Mouse (Mus musculus) heart, embryonic 11.5 days (tissue): Measurements from ENCODE around the gene Gm49325. TPM values are rescaled to one million over a fixed set of nuclear protein-coding genes. Genes with fewer than 3 reads are reported as not detected.

Experiments
- ATAC-seq: fragments of 200-750 bp; cut with Nextera tagmentation; replicated peaks from 2 replicates; pipeline ENCODE4 v1.8.0; 2017; ENCODE audit warnings: moderate library complexity; ENCODE audit not compliant: insufficient number of reproducible peaks, low FRiP score, low TSS enrichment
- H3K27ac ChIP-seq: fragments of 300-500 bp; sonication (generic); 2 replicates; pipeline ENCODE4 v1.5.1; 2014; ENCODE audit warnings: mild to moderate bottlenecking, low read depth, low read length
- H3K27me3 ChIP-seq: fragments of 300-500 bp; sonication (generic); 2 replicates; pipeline ENCODE4 v1.6.1; 2014; ENCODE audit warnings: mild to moderate bottlenecking, low read length, mixed read lengths; ENCODE audit not compliant: control insufficient read depth, insufficient read depth
- H3K36me3 ChIP-seq: fragments of 300-500 bp; sonication (generic); 2 replicates; pipeline ENCODE4 v1.6.1; 2014; ENCODE audit warnings: mild to moderate bottlenecking, low read length, moderate library complexity, mixed read lengths; ENCODE audit not compliant: control insufficient read depth, insufficient read depth
- H3K4me1 ChIP-seq: fragments of 300-500 bp; sonication (generic); 2 replicates; pipeline ENCODE4 v1.6.1; 2014; ENCODE audit warnings: low read length; ENCODE audit not compliant: control insufficient read depth, insufficient read depth
- H3K4me2 ChIP-seq: fragments of 300-500 bp; sonication (generic); 2 replicates; pipeline ENCODE4 v1.6.1; 2014; ENCODE audit warnings: mild to moderate bottlenecking, moderate library complexity
- H3K4me3 ChIP-seq: fragments of 300-500 bp; sonication (generic); 2 replicates; pipeline ENCODE4 v1.5.1; 2014; ENCODE audit warnings: low read depth, low read length
- H3K9ac ChIP-seq: fragments of 300-500 bp; sonication (generic); 2 replicates; pipeline ENCODE4 v1.6.1; 2014; ENCODE audit warnings: mild to moderate bottlenecking, low read depth, low read length, moderate library complexity
- H3K9me3 ChIP-seq: fragments of 300-500 bp; sonication (generic); replicated peaks from 2 replicates; pipeline ENCODE4 v1.6.1; 2016; ENCODE audit warnings: low read length; ENCODE audit not compliant: control insufficient read depth
- WGBS: fragments of 180-500 bp; shearing (Covaris S2); extraction: QIAGEN DNeasy Blood & Tissue Kit; methylation state at CpG from one replicate; pipeline ENCODE4 v1.1.7; 2014; ENCODE audit not compliant: insufficient replicate concordance; 5-methylcytosine and 5-hydroxymethylcytosine counted together
- polyA plus RNA-seq: library from polyadenylated mRNA; unstranded; fragments of >200 nt; fragmentation: Nextera tagmentation; extraction: Ambion mirVana; gene quantifications from 2 replicates; pipeline ENCODE4 v1.2.1, GENCODE M21; 2014

Gene Gm49325
- polyA plus RNA-seq, 1 experiment from 2014 or later: not detected

DNA sequence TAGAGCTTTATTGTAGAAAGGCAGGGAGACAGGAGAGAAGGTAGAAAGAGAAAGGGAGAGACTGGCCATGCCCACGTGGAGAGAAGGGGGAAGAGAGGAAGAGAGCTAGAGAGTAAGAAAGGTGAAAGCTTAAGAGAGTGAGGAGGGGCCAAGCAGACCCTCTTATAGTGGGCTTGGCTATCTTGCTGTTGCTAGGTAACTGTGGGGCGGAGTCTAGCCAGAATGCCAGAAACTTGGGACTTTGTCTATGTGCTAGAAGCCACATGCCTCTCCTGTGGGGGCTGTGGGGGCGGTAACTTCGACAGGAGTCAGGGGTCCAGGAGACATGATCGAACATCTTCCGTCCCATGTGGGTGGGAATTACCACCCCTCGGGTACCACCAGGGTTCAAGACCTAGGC is 36.5 kb upstream of the Gm49325 start:
- Histone ChIP-seq H3K4me1 (no peaks in the 10 kb centered on the region; the same call in 1 of the 2 replicates), H3K9ac (no peak overlapping the region), H3K27me3 (peaks cover 4% of the 10 kb centered on the region; the same call in 1 of the 2 replicates), H3K4me3 (no peak overlapping the region), H3K27ac (no peak overlapping the region), H3K9me3 (no peaks in the 10 kb centered on the region), H3K4me2 (no peak overlapping the region), H3K36me3 (no peaks in the 10 kb centered on the region)
- ATAC-seq: no peak
- WGBS: 31% methylated on average over 7 of the region's 7 CpGs

DNA sequence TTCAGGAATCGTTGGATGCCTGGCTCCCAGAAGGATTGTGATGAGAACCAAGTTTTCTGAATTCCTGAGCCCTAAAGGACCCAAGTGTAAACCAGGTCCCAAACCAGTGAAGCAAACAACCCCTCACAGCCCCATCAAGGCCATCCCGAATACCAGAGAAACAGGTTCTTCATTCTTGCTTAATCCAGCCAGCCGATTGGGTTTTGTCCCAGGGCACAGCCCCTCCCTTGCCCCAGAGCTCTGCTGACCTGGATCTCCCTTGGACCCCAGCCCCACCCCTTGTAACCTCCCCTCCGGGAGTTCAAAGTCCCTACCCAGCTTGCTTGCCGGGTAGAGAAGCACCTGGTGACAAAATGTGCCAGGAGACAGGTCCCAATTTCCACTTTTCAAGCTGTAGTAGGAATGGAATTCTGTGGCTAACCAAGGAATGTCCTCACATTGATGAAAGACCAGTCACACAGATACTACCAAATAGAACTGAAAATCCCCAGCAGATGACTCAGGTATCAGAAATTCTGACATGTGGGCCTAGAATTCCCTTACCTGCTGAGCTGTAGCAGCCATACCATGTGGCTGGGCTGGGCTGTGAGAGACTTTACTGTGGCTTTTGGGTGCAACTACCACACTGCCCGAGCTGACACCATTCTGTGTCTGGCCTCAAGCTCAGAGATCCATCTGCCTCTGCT is 35.9 kb upstream of the Gm49325 start:
- no peaks in the 10 kb centered on the region for H3K9me3 ChIP-seq
- H3K4me2 ChIP-seq: no peak overlapping the region
- 32% methylated on average over 6 of the region's 6 CpGs for WGBS
- no peaks in the 10 kb centered on the region; the same call in 1 of the 2 replicates for H3K4me1 ChIP-seq
- no peak overlapping the region for H3K27ac ChIP-seq
- H3K27me3 ChIP-seq: peaks cover 5% of the 10 kb centered on the region; the same call in 1 of the 2 replicates
- no peaks in the 10 kb centered on the region for H3K36me3 ChIP-seq
- ATAC-seq: no peak
- H3K4me3 ChIP-seq: no peak overlapping the region
- H3K9ac ChIP-seq: no peak overlapping the region

DNA sequence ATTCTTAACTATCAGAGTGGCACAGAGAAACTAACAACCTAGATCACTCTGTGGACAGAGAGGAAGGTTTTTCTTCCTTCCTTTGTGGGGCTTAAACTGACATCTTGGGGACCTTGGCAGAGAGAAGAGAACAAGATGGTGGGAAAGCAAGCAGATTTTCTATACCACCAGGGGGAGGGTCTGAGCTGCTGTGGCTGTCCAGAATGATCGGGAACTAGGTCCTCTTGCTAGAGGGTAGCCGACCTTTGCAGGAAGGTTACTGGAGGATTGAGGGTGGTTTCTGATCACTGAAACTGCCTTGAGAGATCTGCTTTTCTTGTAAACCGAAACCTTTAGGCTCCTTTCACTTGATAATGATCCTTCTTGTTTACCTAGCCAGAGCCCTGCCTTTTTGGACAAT is 33.8 kb upstream of the Gm49325 start:
- Histone ChIP-seq H3K4me1 (no peaks in the 10 kb centered on the region; the same call in 1 of the 2 replicates), H3K27ac (no peak overlapping the region), H3K4me3 (no peak overlapping the region), H3K27me3 (peaks cover 5% of the 10 kb centered on the region; the same call in 1 of the 2 replicates), H3K4me2 (no peak overlapping the region), H3K9ac (no peak overlapping the region), H3K9me3 (no peaks in the 10 kb centered on the region), H3K36me3 (no peaks in the 10 kb centered on the region)
- WGBS: 23% methylated on average over 3 of the region's 3 CpGs
- no peak for ATAC-seq

DNA sequence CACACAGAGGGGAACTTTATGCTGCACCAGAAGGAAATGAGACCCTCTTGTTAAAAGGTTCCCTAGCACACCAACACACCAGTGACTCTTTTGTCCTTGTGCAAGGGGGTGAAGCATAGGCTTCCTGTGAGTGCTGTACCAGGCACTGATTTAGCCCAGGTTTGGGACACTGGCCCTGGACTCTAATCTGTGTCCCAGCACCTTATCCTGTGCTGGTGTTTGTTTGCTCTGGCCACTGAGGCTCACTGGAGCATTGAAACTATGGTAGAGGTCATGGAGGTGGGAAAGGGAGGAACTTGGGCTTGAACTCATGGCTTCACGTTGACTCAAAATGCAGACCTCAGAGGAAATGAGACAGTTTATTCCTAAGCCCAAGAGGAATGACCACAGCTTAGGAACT is 32.8 kb upstream of the Gm49325 start:
- WGBS: 75% methylated on average over 1 of the region's 1 CpGs
- no peaks in the 10 kb centered on the region; the same call in 1 of the 2 replicates for H3K4me1 ChIP-seq
- H3K9me3 ChIP-seq: no peaks in the 10 kb centered on the region
- peaks cover 5% of the 10 kb centered on the region; the same call in 1 of the 2 replicates for H3K27me3 ChIP-seq
- H3K4me2 ChIP-seq: no peak overlapping the region
- H3K9ac ChIP-seq: no peak overlapping the region
- ATAC-seq: no peak
- H3K36me3 ChIP-seq: no peaks in the 10 kb centered on the region
- no peak overlapping the region for H3K27ac ChIP-seq
- no peak overlapping the region for H3K4me3 ChIP-seq

GRCm38 (mm10) chr10:77580027-77580920 is 25.7 kb upstream of the Gm49325 start:
- ATAC-seq: no peak
- Histone ChIP-seq H3K27me3 (no peaks in the 10 kb centered on the region), H3K27ac (no peak overlapping the region)

DNA sequence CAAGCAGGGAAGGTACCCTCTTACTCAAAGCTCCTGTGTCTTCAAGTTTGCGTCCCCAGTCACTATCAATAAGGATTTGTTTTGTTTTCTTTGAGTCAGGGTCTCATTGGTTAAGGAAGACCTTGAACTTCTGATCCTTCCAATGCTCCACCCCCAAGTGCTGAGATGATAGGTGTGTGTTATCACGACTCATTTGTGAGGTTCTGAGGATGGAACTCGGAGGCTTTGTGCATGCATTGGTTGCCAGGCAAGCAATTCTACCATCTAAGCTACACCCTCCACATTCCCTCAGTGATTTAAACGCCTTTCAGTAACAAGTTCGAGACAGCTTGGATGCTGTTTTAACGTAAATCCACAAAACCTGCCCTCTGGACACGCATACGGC is 25.0 kb upstream of the Gm49325 start:
- H3K4me2 ChIP-seq: peak overlapping the region; percentile 94
- peak overlapping the region; percentile 77 for H3K4me3 ChIP-seq
- no peak for ATAC-seq
- peak overlapping the region; percentile 77 for H3K9ac ChIP-seq
- H3K4me1 ChIP-seq: peaks cover 20% of the 10 kb centered on the region
- no peaks in the 10 kb centered on the region for H3K36me3 ChIP-seq
- no peaks in the 10 kb centered on the region for H3K27me3 ChIP-seq
- peak overlapping the region; percentile 88 for H3K27ac ChIP-seq
- H3K9me3 ChIP-seq: no peaks in the 10 kb centered on the region
- 5% methylated on average over 8 of the region's 8 CpGs for WGBS

More at GRCm38 (mm10) chr10:77580027-77580920, 25.7 kb upstream of the Gm49325 start:
- WGBS: 51% methylated on average over 10 of the region's 10 CpGs
- Histone ChIP-seq H3K4me2 (no peak overlapping the region), H3K4me3 (no peak overlapping the region), H3K4me1 (peaks cover 20% of the 10 kb centered on the region), H3K9me3 (no peaks in the 10 kb centered on the region), H3K9ac (no peak overlapping the region), H3K36me3 (no peaks in the 10 kb centered on the region)

- peak; percentile 95 for ATAC-seq
- peak within 1 kb of the TSS; percentile 82 for H3K9ac ChIP-seq
- H3K27ac ChIP-seq: peak within 1 kb of the TSS; percentile 88
- H3K4me1 ChIP-seq: peaks cover 20% of the 10 kb centered on the region
- no peaks in the 10 kb centered on the region for H3K9me3 ChIP-seq
- no peaks in the 10 kb centered on the region for H3K27me3 ChIP-seq
- H3K4me2 ChIP-seq: peak within 1 kb of the TSS; percentile 94
- WGBS: under 1% methylated on average over 64 of the region's 64 CpGs
- H3K36me3 ChIP-seq: no peaks in the 10 kb centered on the region
- H3K4me3 ChIP-seq: peak within 1 kb of the TSS; percentile 77
These were observed 24.4 kb upstream of the Gm49325 start, which contains the start of gene Pttg1ip for GRCm38 (mm10) chr10:77581408-77582284. Pttg1ip (plus strand) TSS chr10:77581720.

DNA sequence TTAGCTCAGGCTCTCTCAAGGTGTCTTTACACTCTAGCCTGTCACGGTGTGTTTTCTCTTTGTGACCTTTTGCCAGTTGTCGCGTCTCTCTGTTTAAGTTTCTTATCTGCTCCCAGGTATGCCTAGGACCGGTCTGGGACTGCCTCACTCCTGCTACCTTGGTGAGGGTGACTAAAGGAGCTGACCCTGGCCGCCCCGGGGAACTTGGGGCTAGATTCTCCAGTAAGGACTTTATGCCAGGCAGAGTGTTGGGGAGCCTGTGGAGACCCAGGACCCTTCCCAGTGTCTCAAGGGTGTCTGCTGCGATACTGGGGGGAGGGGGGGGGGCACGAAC is 23.7 kb upstream of the Gm49325 start:
- H3K27me3 ChIP-seq: no peaks in the 10 kb centered on the region
- no peaks in the 10 kb centered on the region for H3K9me3 ChIP-seq
- H3K4me2 ChIP-seq: peak overlapping the region; percentile 94
- peak overlapping the region; percentile 82 for H3K9ac ChIP-seq
- peak overlapping the region; percentile 77 for H3K4me3 ChIP-seq
- H3K36me3 ChIP-seq: no peaks in the 10 kb centered on the region
- ATAC-seq: no peak
- peaks cover 21% of the 10 kb centered on the region for H3K4me1 ChIP-seq
- WGBS: 8% methylated on average over 8 of the region's 8 CpGs
- peak overlapping the region; percentile 88 for H3K27ac ChIP-seq
